Mouse (Mus musculus) G1E (cell line): ENCODE results near the gene Plekhj1. TPM values are rescaled to one million over a fixed set of nuclear protein-coding genes. Genes with fewer than 3 reads are reported as not detected.

Source experiments
- ATAC-seq: 2 replicates; pipeline ENCODE4 v1.8.0; 2016; ENCODE audit warnings: mild to moderate bottlenecking; ENCODE audit not compliant: insufficient number of reproducible peaks, poor library complexity, low FRiP score, severe bottlenecking; ENCODE audit errors: extremely low read depth
- DNase-seq: peaks from one replicate; pipeline ENCODE4 v3.0.0; 2012; ENCODE audit warnings: low spot score
- H3K27me3 ChIP-seq: 2 replicates; pipeline ENCODE4 v1.6.1; 2012; ENCODE audit warnings: mild to moderate bottlenecking, low read length, inconsistent platforms; ENCODE audit not compliant: insufficient read depth
- H3K36me3 ChIP-seq: replicated peaks from 2 replicates; pipeline ENCODE3; 2012; ENCODE audit warnings: mild to moderate bottlenecking, inconsistent platforms
- H3K4me1 ChIP-seq: 2 replicates; pipeline ENCODE4 v1.6.1; 2012; ENCODE audit warnings: low read depth, low read length, inconsistent platforms, mixed read lengths; ENCODE audit not compliant: insufficient read depth
- H3K4me3 ChIP-seq: 2 replicates; pipeline ENCODE4 v1.5.1; 2012; ENCODE audit warnings: low read depth, mild to moderate bottlenecking, inconsistent platforms, low read length, moderate library complexity, mixed read lengths
- H3K9me3 ChIP-seq: replicated peaks from 2 replicates; pipeline ENCODE4 v1.6.1; 2012; ENCODE audit warnings: inconsistent platforms
- CTCF ChIP-seq: IDR thresholded peaks from 2 replicates; pipeline ENCODE4 v1.5.1; 2012; ENCODE audit warnings: low read depth, low read length, inconsistent platforms, mixed read lengths
- GATA1 ChIP-seq: IDR thresholded peaks from 2 replicates; pipeline ENCODE4 v1.6.1; 2012; ENCODE audit warnings: borderline replicate concordance, low read length, inconsistent platforms, mixed read lengths
- GATA2 ChIP-seq: IDR thresholded peaks from 2 replicates; pipeline ENCODE4 v1.6.1; 2012; ENCODE audit warnings: low read depth, low read length, inconsistent platforms, borderline replicate concordance
- POLR2AphosphoS5 ChIP-seq: IDR thresholded peaks from 2 replicates; pipeline ENCODE4 v1.6.1; 2012; ENCODE audit warnings: low read depth, low read length, inconsistent platforms; ENCODE audit not compliant: insufficient replicate concordance
- TAL1 ChIP-seq: conservative IDR thresholded peaks from 2 replicates; pipeline ENCODE4 v1.6.1; 2012; ENCODE audit warnings: low read depth, low read length, inconsistent platforms, mixed read lengths
- polyA plus RNA-seq: library from polyadenylated mRNA; stranded (reverse); fragments of >175 nt; gene quantifications from 2 replicates; pipeline ENCODE4 v1.2.3, GENCODE M21; 2012
- total RNA-seq, 2 experiments: library from RNA; stranded (forward) in 1 of 2; stranded (reverse) in 1 of 2; fragments of 200-1000 nt in 1 of 2; fragments of >200 nt in 1 of 2; fragmentation: Nextera tagmentation in 1 of 2; gene quantifications; 2 replicates each; pipeline ENCODE4 v1.2.3; 2014 to 2017

Gene Plekhj1
- total and polyA plus RNA-seq, 3 experiments: 68.0 to 325 (median 122) TPM

DNA sequence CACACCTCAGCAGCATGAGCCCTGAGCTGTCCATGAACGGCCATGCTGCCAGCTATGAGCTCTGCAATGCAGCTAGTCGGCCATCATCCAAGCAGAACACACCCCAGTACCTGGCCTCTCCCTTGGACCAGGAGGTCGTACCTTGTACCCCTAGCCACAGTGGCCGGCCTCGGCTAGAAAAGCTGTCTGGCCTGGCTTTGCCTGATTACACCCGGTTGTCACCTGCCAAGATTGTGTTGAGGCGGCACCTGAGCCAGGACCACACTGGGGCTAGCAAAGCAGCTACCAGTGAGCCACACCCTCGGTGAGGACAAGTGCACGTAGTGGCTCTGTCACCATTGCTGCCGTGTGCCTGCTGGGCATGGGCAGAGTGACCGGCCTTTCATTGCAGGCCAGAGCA is 12.5 kb downstream of the Plekhj1 start:
- H3K4me3 ChIP-seq: no peak overlapping the region
- no peaks in the 10 kb centered on the region for H3K9me3 ChIP-seq
- TF ChIP-seq GATA2 (no peak), GATA1 (no peak), TAL1 (no peak), CTCF (no peak)
- peaks cover 99% of the 10 kb centered on the region for H3K36me3 ChIP-seq
- peaks cover 26% of the 10 kb centered on the region for H3K4me1 ChIP-seq
- no peak for ATAC-seq
- no peaks in the 10 kb centered on the region for H3K27me3 ChIP-seq
- no peak for DNase-seq

GRCm38 (mm10) chr10:80784871-80785270 is 13.6 kb downstream of the Plekhj1 start:
- DNase-seq (no peak), ATAC-seq (no peak)
- H3K4me3 ChIP-seq: no peak overlapping the region
- TF ChIP-seq POLR2AphosphoS5: no peak
- no peak for TF ChIP-seq CTCF
- no peak for TF ChIP-seq TAL1
- TF ChIP-seq GATA2: no peak
- TF ChIP-seq GATA1: no peak
- H3K9me3 ChIP-seq: no peaks in the 10 kb centered on the region
- H3K36me3 ChIP-seq: peaks cover 99% of the 10 kb centered on the region
- H3K4me1 ChIP-seq: peaks cover 18% of the 10 kb centered on the region
- H3K27me3 ChIP-seq: no peaks in the 10 kb centered on the region

DNA sequence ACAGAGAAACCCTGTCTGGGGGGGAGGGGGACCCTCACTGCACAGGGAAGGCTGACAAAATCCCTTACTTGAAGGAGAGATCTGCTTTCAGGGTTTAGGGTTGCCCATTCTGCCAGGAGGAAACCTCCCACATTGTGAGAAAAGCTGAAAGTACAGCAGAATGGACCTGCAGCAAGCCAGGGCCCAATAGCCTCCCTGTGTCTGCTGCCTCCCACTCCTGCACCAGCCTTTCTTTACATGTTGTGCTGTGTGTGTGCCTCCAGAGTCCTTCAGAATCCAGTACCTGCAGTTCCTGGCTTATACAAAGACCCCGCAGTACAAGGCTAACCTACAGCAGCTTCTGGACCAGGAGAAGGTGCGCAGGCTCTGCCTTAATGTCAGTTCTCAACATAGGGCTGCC is 14.1 kb downstream of the Plekhj1 start:
- DNase-seq (no peak), ATAC-seq (no peak)
- no peak for TF ChIP-seq CTCF
- no peak for TF ChIP-seq POLR2AphosphoS5
- TF ChIP-seq GATA1: no peak
- TF ChIP-seq GATA2: no peak
- no peak for TF ChIP-seq TAL1
- Histone ChIP-seq H3K9me3 (no peaks in the 10 kb centered on the region), H3K4me3 (no peak overlapping the region), H3K4me1 (peaks cover 18% of the 10 kb centered on the region), H3K27me3 (no peaks in the 10 kb centered on the region), H3K36me3 (peaks cover 100% of the 10 kb centered on the region)

- no peak for TF ChIP-seq GATA1
- TF ChIP-seq POLR2AphosphoS5: no peak
- TF ChIP-seq GATA2: no peak
- TF ChIP-seq TAL1: no peak
- TF ChIP-seq CTCF: no peak
- no peaks in the 10 kb centered on the region for H3K27me3 ChIP-seq
- H3K4me1 ChIP-seq: peaks cover 12% of the 10 kb centered on the region
- no peak for DNase-seq
- H3K9me3 ChIP-seq: no peaks in the 10 kb centered on the region
- peaks cover 100% of the 10 kb centered on the region for H3K36me3 ChIP-seq
- ATAC-seq: no peak
- no peak overlapping the region for H3K4me3 ChIP-seq
Observed at GRCm38 (mm10) chr10:80779565-80779964, 18.9 kb downstream of the Plekhj1 start.

- DNase-seq: no peak
- Histone ChIP-seq H3K36me3 (peaks cover 100% of the 10 kb centered on the region), H3K9me3 (no peaks in the 10 kb centered on the region), H3K4me3 (no peak overlapping the region), H3K27me3 (no peaks in the 10 kb centered on the region), H3K4me1 (peaks cover 16% of the 10 kb centered on the region; the same call in 1 of the 2 replicates)
- TF ChIP-seq CTCF (no peak), TAL1 (no peak), GATA1 (no peak), GATA2 (no peak), POLR2AphosphoS5 (no peak)
- ATAC-seq: no peak
Observed at GRCm38 (mm10) chr10:80777123-80777522, 21.3 kb downstream of the Plekhj1 start.

GRCm38 (mm10) chr10:80776358-80776869 is 22.0 kb downstream of the Plekhj1 start:
- no peak for TF ChIP-seq TAL1
- TF ChIP-seq CTCF: no peak
- no peak for TF ChIP-seq GATA2
- no peak for TF ChIP-seq GATA1
- TF ChIP-seq POLR2AphosphoS5: no peak
- Histone ChIP-seq H3K9me3 (no peaks in the 10 kb centered on the region), H3K36me3 (peaks cover 100% of the 10 kb centered on the region), H3K4me1 (peaks cover 16% of the 10 kb centered on the region; the same call in 1 of the 2 replicates), H3K27me3 (no peaks in the 10 kb centered on the region), H3K4me3 (no peak overlapping the region)
- DNase-seq (no peak), ATAC-seq (no peak)

DNA sequence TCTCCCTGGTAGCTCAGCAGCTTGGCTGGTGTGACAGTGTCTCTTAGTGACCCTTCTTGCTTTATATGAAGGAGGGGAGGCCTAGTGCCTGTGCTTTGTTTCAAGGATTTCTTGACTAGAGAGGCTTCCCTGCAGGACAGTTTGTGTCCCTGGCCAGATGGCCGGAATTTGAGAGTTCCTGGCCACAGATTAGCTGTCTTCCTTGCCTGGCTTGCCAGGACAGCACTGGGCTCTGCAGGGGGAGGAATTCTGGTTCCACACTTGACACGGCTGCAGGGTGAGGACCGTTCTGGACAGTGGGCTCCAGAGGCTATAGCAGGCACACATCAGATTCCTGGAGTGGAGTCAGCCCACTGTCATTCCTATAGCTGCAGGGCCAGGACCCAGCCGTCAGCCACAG is 22.7 kb downstream of the Plekhj1 start:
- no peak for TF ChIP-seq GATA2
- TF ChIP-seq CTCF: no peak
- no peak for TF ChIP-seq TAL1
- TF ChIP-seq GATA1: no peak
- no peak for TF ChIP-seq POLR2AphosphoS5
- Histone ChIP-seq H3K9me3 (no peaks in the 10 kb centered on the region), H3K4me1 (peaks cover 16% of the 10 kb centered on the region; the same call in 1 of the 2 replicates)

More for the DNA sequence above, 22.7 kb downstream of the Plekhj1 start:
- Histone ChIP-seq H3K36me3 (peaks cover 100% of the 10 kb centered on the region), H3K27me3 (no peaks in the 10 kb centered on the region), H3K4me3 (no peak overlapping the region)
- DNase-seq (no peak), ATAC-seq (no peak)
